Mouse (Mus musculus) E14TG2a.4 (cell line): ENCODE measurements around the gene Cyp2u1.

Experiments
- CTCF ChIP-seq: conservative IDR thresholded peaks from 2 replicates; pipeline ENCODE4 v1.5.1; 2014; ENCODE audit warnings: low read length
- NANOG ChIP-seq: IDR thresholded peaks from 2 replicates; pipeline ENCODE4 v1.6.1; 2014; ENCODE audit warnings: borderline replicate concordance, low read length, mixed read lengths

- TF ChIP-seq CTCF = no peak
- TF ChIP-seq NANOG = no peak
Observed at GRCm38 (mm10) chr3:131348579-131348950, 45.5 kb upstream of the Cyp2u1 start.
